Mouse (Mus musculus): ENCODE results near the gene Clta.

GRCm38 (mm10) chr4:44040802-44041201 is 36.5 kb downstream of the Clta start:
- no peak for TF ChIP-seq POLR2A (IDR thresholded peaks at IDR 0.05; ENCODE audit: control insufficient read depth in 1 of 2, insufficient read depth in 1 of 2, low read depth in 1 of 2, low read length in 2 of 2, poor library complexity in 1 of 2)
- TF ChIP-seq USF2 (IDR thresholded peaks at IDR 0.05; ENCODE audit: borderline replicate concordance in 1 of 2, insufficient read depth in 1 of 2, low read depth in 1 of 2, low read length in 2 of 2), result no peak
- no peak for TF ChIP-seq MAFK (IDR thresholded peaks at IDR 0.05; ENCODE audit: borderline replicate concordance, low read depth, low read length)
- no peak for TF ChIP-seq MAX (IDR thresholded peaks at IDR 0.05; ENCODE audit: low read length)
- no peak for TF ChIP-seq TCF12 (IDR thresholded peaks at IDR 0.05; ENCODE audit: low read depth, low read length)
- no peak for TF ChIP-seq CTCF (IDR thresholded peaks at IDR 0.05 in 2 of 3, conservative IDR thresholded peaks at IDR 0.05 in 1 of 3; ENCODE audit: control insufficient read depth in 1 of 3, insufficient read depth in 1 of 3, low read depth in 2 of 3, low read length in 3 of 3, poor library complexity in 1 of 3, severe bottlenecking in 1 of 3)
- no peak for TF ChIP-seq MEF2A (IDR thresholded peaks at IDR 0.05; ENCODE audit: extremely low read depth, insufficient replicate concordance, low read depth, low read length, poor library complexity, severe bottlenecking)
- no peak for TF ChIP-seq USF1 (IDR thresholded peaks at IDR 0.05; ENCODE audit: low read depth, low read length)
- no peak for TF ChIP-seq CHD2 (IDR thresholded peaks at IDR 0.05; ENCODE audit: low read length)
- no peak for TF ChIP-seq NELFE (IDR thresholded peaks at IDR 0.05; ENCODE audit: low read depth, low read length)
- no peak for TF ChIP-seq TBP (IDR thresholded peaks at IDR 0.05; ENCODE audit: low read depth, low read length)
- TF ChIP-seq EP300 (IDR thresholded peaks at IDR 0.05; ENCODE audit: low read depth in 1 of 2, low read length in 2 of 2), result no peak
